Mouse (Mus musculus) stomach, postnatal 0 days (tissue): Measurements from ENCODE around the gene Pif1. TPM values are rescaled to one million over a fixed set of nuclear protein-coding genes. Genes with fewer than 3 reads are reported as not detected.
A peak's percentile ranks its signal among the peaks of the same experiment; 100 is the strongest.

Experiments
- ATAC-seq: fragments of 200-750 bp; cut with Nextera tagmentation; 2 replicates; pipeline ENCODE4 v1.8.0; 2017; ENCODE audit not compliant: low FRiP score, low TSS enrichment
- DNase-seq: peaks from one replicate; pipeline ENCODE4 v3.0.0-alpha.2; 2016; ENCODE audit warnings: low spot score
- H3K27ac ChIP-seq: fragments of 300-500 bp; sonication (generic); replicated peaks from 2 replicates; pipeline ENCODE4 v1.5.1; 2014; ENCODE audit warnings: mild to moderate bottlenecking, control low read depth
- H3K27me3 ChIP-seq: fragments of 300-500 bp; sonication (generic); 2 replicates; pipeline ENCODE4 v1.6.1; 2014; ENCODE audit warnings: low read length; ENCODE audit not compliant: control insufficient read depth, insufficient read depth
- H3K36me3 ChIP-seq: fragments of 300-500 bp; sonication (generic); 2 replicates; pipeline ENCODE4 v1.6.1; 2014; ENCODE audit warnings: low read length, mixed read lengths; ENCODE audit not compliant: control insufficient read depth, insufficient read depth
- H3K4me1 ChIP-seq: fragments of 300-500 bp; sonication (generic); replicated peaks from 2 replicates; pipeline ENCODE4 v1.6.1; 2014; ENCODE audit warnings: antibody characterized with exemption; ENCODE audit not compliant: control insufficient read depth, insufficient read depth
- H3K4me2 ChIP-seq: fragments of 300-500 bp; sonication (generic); replicated peaks from 2 replicates; pipeline ENCODE4 v1.6.1; 2014; ENCODE audit warnings: low read depth, mild to moderate bottlenecking, control low read depth, moderate library complexity
- H3K4me3 ChIP-seq: fragments of 300-500 bp; sonication (generic); 2 replicates; pipeline ENCODE4 v1.5.1; 2014; ENCODE audit warnings: low read depth, low read length, control low read depth
- H3K9ac ChIP-seq: fragments of 300-500 bp; sonication (generic); 2 replicates; pipeline ENCODE4 v1.6.1; 2014; ENCODE audit warnings: mild to moderate bottlenecking, low read length, control low read depth, mixed read lengths
- H3K9me3 ChIP-seq: fragments of 300-500 bp; sonication (generic); 2 replicates; pipeline ENCODE4 v1.6.1; 2016; ENCODE audit warnings: low read length; ENCODE audit not compliant: control insufficient read depth
- CTCF ChIP-seq: IDR thresholded peaks from 2 replicates; pipeline ENCODE4 v1.5.1; 2016; ENCODE audit warnings: antibody characterized with exemption, low read depth, mild to moderate bottlenecking, moderate library complexity
- EP300 ChIP-seq: optimal IDR thresholded peaks from 2 replicates; pipeline ENCODE3; 2016; ENCODE audit warnings: antibody characterized with exemption
- WGBS: fragments of 180-500 bp; shearing (Covaris S2); extraction: QIAGEN DNeasy Blood & Tissue Kit; methylation state at CpG from one replicate; pipeline ENCODE4 v1.1.7; 2014; 5-methylcytosine and 5-hydroxymethylcytosine counted together
- polyA plus RNA-seq: library from polyadenylated mRNA; unstranded; fragments of >200 nt; fragmentation: Nextera tagmentation; extraction: Ambion mirVana; gene quantifications from 2 replicates; pipeline ENCODE4 v1.2.1, GENCODE M21; 2015

Gene Pif1
- polyA plus RNA-seq, 1 experiment from 2014 or later = 2.4 TPM

DNA sequence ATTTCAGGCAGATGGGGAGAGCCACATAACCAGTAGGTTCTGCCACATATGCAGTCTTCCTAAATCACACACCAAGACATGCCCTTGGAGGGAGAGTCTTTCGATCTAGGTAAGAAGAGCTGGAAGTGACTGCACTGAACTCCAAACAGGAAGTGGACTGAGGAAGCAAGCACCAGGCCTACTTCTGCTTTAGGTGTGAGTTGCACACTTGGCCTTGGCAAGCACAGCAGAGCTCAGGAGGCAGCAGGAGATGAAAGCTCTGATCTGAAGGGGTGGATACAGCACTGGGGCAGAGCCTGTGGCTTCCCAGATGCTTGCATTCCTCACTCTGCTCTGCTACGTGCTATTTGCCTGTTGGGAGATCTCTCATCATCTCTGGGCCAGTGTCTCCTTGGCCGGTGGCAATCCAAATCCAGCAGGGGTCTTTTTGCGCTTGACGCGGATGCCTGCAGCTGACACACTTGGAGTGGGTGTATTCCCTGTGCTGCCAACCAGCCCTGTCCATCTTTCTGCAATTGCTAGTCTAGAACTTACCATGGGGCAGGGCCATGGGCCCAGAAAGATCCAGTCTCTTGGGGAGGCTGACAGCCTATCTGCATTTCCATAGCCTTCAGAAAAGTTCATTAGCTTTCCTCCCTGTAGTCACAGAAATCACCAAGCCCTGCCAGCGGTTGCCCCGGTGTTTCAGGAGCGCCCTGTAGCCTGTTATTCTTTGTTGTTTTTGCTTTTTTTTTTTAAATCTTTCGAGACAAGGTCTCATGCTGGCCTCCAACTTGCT is 41.1 kb upstream of the Pif1 start:
- no peak for TF ChIP-seq EP300
- no peak for TF ChIP-seq CTCF
- whole genome bisulfite sequencing = 71% methylated on average over 10 of the region's 10 CpGs
- H3K36me3 ChIP-seq = no peaks in the 10 kb centered on the region
- H3K27ac ChIP-seq = peak overlapping the region; percentile 40; the same call in 1 of the 2 replicates
- 0 out of 2 replicates have a peak, but pooled peaks cover 5% of the 10 kb centered on the region for H3K4me1 ChIP-seq
- ATAC-seq = no peak
- no peaks in the 10 kb centered on the region for H3K9me3 ChIP-seq
- no peak overlapping the region for H3K9ac ChIP-seq
- DNase-seq = no peak
- H3K27me3 ChIP-seq = no peaks in the 10 kb centered on the region
- no peak overlapping the region for H3K4me2 ChIP-seq
- no peak overlapping the region for H3K4me3 ChIP-seq

DNA sequence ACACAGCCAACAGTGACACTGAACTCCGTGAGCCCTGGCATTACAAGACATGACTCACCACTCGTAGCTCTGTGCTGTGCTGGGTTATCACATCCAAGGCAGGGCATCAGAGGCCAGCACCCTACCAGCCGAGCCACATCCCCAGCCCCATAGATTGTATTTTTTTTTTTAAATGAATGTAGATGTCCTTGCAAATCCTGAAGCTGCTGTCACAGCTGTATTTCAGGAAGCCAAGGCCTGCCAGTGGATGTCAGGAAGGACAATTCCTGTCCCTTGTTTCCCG is 40.6 kb upstream of the Pif1 start:
- ATAC-seq = no peak
- Histone ChIP-seq H3K36me3 (no peaks in the 10 kb centered on the region), H3K27ac (peak overlapping the region; percentile 53; the same call in 1 of the 2 replicates), H3K27me3 (no peaks in the 10 kb centered on the region), H3K4me1 (0 out of 2 replicates have a peak, but pooled peaks cover 6% of the 10 kb centered on the region), H3K4me2 (no peak overlapping the region), H3K9me3 (no peaks in the 10 kb centered on the region), H3K4me3 (no peak overlapping the region), H3K9ac (no peak overlapping the region)
- DNase-seq = no peak
- no peak for TF ChIP-seq CTCF
- TF ChIP-seq EP300 = no peak
- 33% methylated on average over 4 of the region's 4 CpGs for WGBS

DNA sequence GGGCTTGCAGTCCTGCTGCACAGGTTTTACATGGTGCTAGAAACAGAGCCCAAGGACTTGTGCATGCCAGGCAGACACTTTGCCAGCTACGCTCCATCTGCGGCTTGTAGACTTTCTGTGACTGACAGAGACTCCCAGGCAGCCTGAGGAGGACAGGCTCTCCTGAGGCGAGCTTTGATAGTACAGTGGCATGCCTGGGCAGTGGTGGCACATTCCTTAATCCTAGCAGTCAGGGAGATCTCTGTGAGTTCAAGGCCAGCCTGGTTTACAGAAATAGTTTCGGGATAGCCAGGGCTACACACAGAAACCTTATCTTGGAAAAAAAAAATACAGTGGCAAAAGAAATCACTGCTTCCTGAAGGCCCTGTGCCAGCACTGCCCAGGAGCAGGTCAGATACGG is 39.8 kb upstream of the Pif1 start:
- Histone ChIP-seq H3K27me3 (no peaks in the 10 kb centered on the region), H3K4me3 (no peak overlapping the region), H3K4me1 (0 out of 2 replicates have a peak, but pooled peaks cover 3% of the 10 kb centered on the region), H3K4me2 (no peak overlapping the region), H3K9me3 (no peaks in the 10 kb centered on the region), H3K27ac (peak overlapping the region; percentile 53; the same call in 1 of the 2 replicates), H3K9ac (no peak overlapping the region), H3K36me3 (no peaks in the 10 kb centered on the region)
- WGBS = 71% methylated on average over 5 of the region's 5 CpGs
- ATAC-seq (no peak), DNase-seq (no peak)
- TF ChIP-seq EP300 = no peak
- TF ChIP-seq CTCF = no peak

DNA sequence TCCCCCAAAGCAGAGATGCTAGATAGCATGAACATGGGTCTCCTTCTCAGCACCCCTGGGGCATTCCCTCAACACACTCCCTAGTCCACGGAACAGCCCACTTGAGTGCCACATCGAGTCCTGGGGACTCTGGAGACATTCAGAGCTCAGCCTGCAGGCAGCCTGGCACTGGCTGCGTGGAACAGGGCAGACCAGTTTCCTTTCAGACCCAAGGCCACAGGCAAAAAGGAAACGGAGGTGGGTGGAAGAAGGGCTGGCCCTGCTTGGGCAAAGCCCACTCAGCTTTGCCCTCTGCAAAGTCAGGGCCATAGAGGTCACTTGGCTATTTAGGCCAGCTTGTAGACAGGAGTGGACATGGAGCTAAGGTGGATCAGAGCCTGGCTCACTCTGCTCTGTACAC is 39.1 kb upstream of the Pif1 start:
- no peak for ATAC-seq
- no peak overlapping the region for H3K9ac ChIP-seq

DNA sequence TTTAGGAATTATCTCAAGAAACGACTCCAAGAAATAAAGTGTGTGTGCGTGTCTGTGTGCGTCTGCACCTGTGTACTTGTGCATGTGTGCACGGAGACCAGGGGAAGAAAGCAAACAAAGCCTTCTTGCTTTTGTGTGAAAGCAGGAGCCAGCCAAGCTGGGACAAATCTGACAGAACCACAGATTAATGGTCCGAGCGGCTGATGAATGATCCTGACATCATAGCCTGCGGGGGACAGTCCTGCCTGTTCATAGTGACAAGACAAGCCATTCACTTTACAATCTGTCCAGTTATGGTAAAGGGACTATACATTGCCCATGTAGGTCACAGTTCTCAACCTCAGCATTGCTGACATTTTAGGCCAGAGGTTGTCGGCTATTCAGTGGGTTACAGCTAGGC is 38.6 kb upstream of the Pif1 start:
- no peak for ATAC-seq
- 0 out of 2 replicates have a peak, but pooled peaks cover 3% of the 10 kb centered on the region for H3K4me1 ChIP-seq
- WGBS = 45% methylated on average over 8 of the region's 8 CpGs
- TF ChIP-seq EP300 (no peak), CTCF (no peak)
- no peaks in the 10 kb centered on the region for H3K9me3 ChIP-seq
- no peaks in the 10 kb centered on the region for H3K27me3 ChIP-seq
- no peak overlapping the region for H3K9ac ChIP-seq
- no peak overlapping the region for H3K27ac ChIP-seq
- H3K4me2 ChIP-seq = no peak overlapping the region
- no peaks in the 10 kb centered on the region for H3K36me3 ChIP-seq
- H3K4me3 ChIP-seq = no peak overlapping the region
- DNase-seq = no peak

More for the DNA sequence above, 39.1 kb upstream of the Pif1 start:
- Histone ChIP-seq H3K4me3 (no peak overlapping the region), H3K4me2 (no peak overlapping the region), H3K36me3 (no peaks in the 10 kb centered on the region), H3K27me3 (no peaks in the 10 kb centered on the region), H3K9me3 (no peaks in the 10 kb centered on the region), H3K27ac (no peak overlapping the region), H3K4me1 (0 out of 2 replicates have a peak, but pooled peaks cover 3% of the 10 kb centered on the region)
- WGBS = 52% methylated on average over 4 of the region's 4 CpGs
- DNase-seq = no peak
- TF ChIP-seq CTCF = no peak
- no peak for TF ChIP-seq EP300

DNA sequence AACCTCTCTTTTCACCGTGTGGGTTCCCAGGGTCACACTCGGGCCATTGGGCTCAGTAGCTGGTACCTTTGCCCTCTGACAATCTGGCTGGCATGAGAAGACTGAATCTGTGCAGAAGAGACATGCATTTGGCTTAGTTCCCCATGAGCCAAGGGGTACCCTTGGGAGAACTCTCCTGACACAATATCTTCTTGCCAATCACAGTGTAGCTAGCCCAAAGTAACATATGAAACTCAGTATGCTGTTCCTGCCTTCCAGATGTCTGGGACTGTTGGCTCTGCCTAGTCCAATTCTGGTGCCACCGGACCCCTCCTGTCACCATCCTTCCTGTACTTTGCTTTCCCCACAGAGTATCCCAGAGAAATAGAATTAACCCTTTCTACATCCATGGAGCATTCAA is 37.8 kb upstream of the Pif1 start:
- DNase-seq = no peak
- 91% methylated on average over 3 of the region's 3 CpGs for WGBS
- Histone ChIP-seq H3K27ac (no peak overlapping the region), H3K9ac (no peak overlapping the region), H3K4me1 (0 out of 2 replicates have a peak, but pooled peaks cover 3% of the 10 kb centered on the region), H3K9me3 (no peaks in the 10 kb centered on the region), H3K4me3 (no peak overlapping the region), H3K4me2 (no peak overlapping the region), H3K27me3 (no peaks in the 10 kb centered on the region), H3K36me3 (no peaks in the 10 kb centered on the region)
- no peak for ATAC-seq
- no peak for TF ChIP-seq EP300
- TF ChIP-seq CTCF = no peak
